Mouse (Mus musculus): Measurements from ENCODE around the gene Rab6b.

- TF ChIP-seq CTCF (IDR thresholded peaks at IDR 0.05; ENCODE audit: low read depth, low read length) (no peak), GATA1 (IDR thresholded peaks at IDR 0.05; ENCODE audit: borderline replicate concordance, low read length) (no peak), TAL1 (conservative IDR thresholded peaks at IDR 0.05; ENCODE audit: low read depth, low read length) (no peak), POLR2AphosphoS5 (IDR thresholded peaks at IDR 0.05; ENCODE audit: insufficient replicate concordance, low read depth, low read length) (no peak)
Observed at GRCm38 (mm10) chr9:103141266-103141665, 29.7 kb downstream of the Rab6b start.
